Mouse (Mus musculus): Measurements from ENCODE around the gene Smc1a. TPM values are rescaled to one million over a fixed set of nuclear protein-coding genes. Genes with fewer than 3 reads are reported as not detected.
"Not testable (repeated sequence)": the region's sequence is repeated elsewhere in the genome, so short reads cannot be mapped to it uniquely, and the experiment has no call there.

The Smc1a gene
- polyA plus RNA-seq, 1 experiment from 2014 or later = 118 TPM

- Histone ChIP-seq H3K4me1 (no peaks in the 10 kb centered on the region), H3K4me2 (replicated peaks) (no peak overlapping the region), H3K9ac (replicated peaks) (no peak overlapping the region), H3K9me3 (no peaks in the 10 kb centered on the region), H3K36me3 (peaks cover 35% of the 10 kb centered on the region; the same call in 1 of the 2 replicates), H3K4me3 (no peak overlapping the region), H3K27me3 (peaks cover 46% of the 10 kb centered on the region), H3K27ac (replicated peaks) (no peak overlapping the region)
- ATAC-seq (ENCODE audit: low FRiP score, low read depth) = no peak
Observed at GRCm38 (mm10) chrX:152047230-152047629, 31.0 kb downstream of the Smc1a start.

GRCm38 (mm10) chrX:152052546-152052945 lies 36.3 kb downstream of the Smc1a start:
- Histone ChIP-seq H3K27ac (replicated peaks) (no peak overlapping the region), H3K36me3 (peaks cover 18% of the 10 kb centered on the region; the same call in 1 of the 2 replicates), H3K9ac (replicated peaks) (no peak overlapping the region), H3K4me2 (replicated peaks) (no peak overlapping the region), H3K27me3 (peaks cover 41% of the 10 kb centered on the region), H3K4me3 (no peak overlapping the region), H3K4me1 (no peaks in the 10 kb centered on the region), H3K9me3 (no peaks in the 10 kb centered on the region)
- ATAC-seq (ENCODE audit: low FRiP score, low read depth) = no peak
- 75% methylated on average over 3 of the region's 3 CpGs for WGBS

GRCm38 (mm10) chrX:152054094-152054493 lies 37.9 kb downstream of the Smc1a start:
- H3K27ac ChIP-seq (replicated peaks) = no peak overlapping the region
- no peaks in the 10 kb centered on the region for H3K4me1 ChIP-seq
- 71% methylated on average over 1 of the region's 1 CpGs for WGBS
- no peak overlapping the region for H3K9ac ChIP-seq (replicated peaks)
- H3K4me2 ChIP-seq (replicated peaks) = no peak overlapping the region
- ATAC-seq (ENCODE audit: low FRiP score, low read depth) = no peak
- peaks cover 23% of the 10 kb centered on the region; the same call in 1 of the 2 replicates for H3K36me3 ChIP-seq
- H3K27me3 ChIP-seq = peaks cover 42% of the 10 kb centered on the region
- no peak overlapping the region for H3K4me3 ChIP-seq
- H3K9me3 ChIP-seq = no peaks in the 10 kb centered on the region

GRCm38 (mm10) chrX:152065674-152066073 lies 49.4 kb downstream of the Smc1a start:
- Histone ChIP-seq H3K4me2 (replicated peaks) (no peak overlapping the region), H3K9ac (replicated peaks) (no peak overlapping the region)

GRCm38 (mm10) chrX:152067789-152068188 lies 51.6 kb downstream of the Smc1a start:
- H3K4me3 ChIP-seq = no peak overlapping the region
- 58% methylated on average over 1 of the region's 1 CpGs for WGBS
- H3K4me2 ChIP-seq (replicated peaks) = no peak overlapping the region
- no peak overlapping the region for H3K9ac ChIP-seq (replicated peaks)
- H3K27me3 ChIP-seq = peaks cover 64% of the 10 kb centered on the region
- no peak for ATAC-seq (ENCODE audit: low FRiP score, low read depth)
- no peaks in the 10 kb centered on the region for H3K9me3 ChIP-seq
- H3K36me3 ChIP-seq = no peaks in the 10 kb centered on the region
- H3K4me1 ChIP-seq = no peaks in the 10 kb centered on the region
- H3K27ac ChIP-seq (replicated peaks) = no peak overlapping the region

More at GRCm38 (mm10) chrX:152065674-152066073, 49.4 kb downstream of the Smc1a start:
- Histone ChIP-seq H3K36me3 (peaks cover 12% of the 10 kb centered on the region), H3K27me3 (peaks cover 81% of the 10 kb centered on the region), H3K4me3 (no peak overlapping the region), H3K27ac (replicated peaks) (no peak overlapping the region), H3K4me1 (no peaks in the 10 kb centered on the region), H3K9me3 (no peaks in the 10 kb centered on the region)
- ATAC-seq (ENCODE audit: low FRiP score, low read depth) = no peak
- WGBS = 85% methylated on average over 2 of the region's 2 CpGs

GRCm38 (mm10) chrX:152089832-152090614 lies 73.8 kb downstream of the Smc1a start:
- not testable (repeated sequence) for H3K9me3 ChIP-seq; H3K9ac ChIP-seq (replicated peaks); H3K4me2 ChIP-seq (replicated peaks); H3K4me1 ChIP-seq; H3K27ac ChIP-seq (replicated peaks); H3K36me3 ChIP-seq; H3K4me3 ChIP-seq
- ATAC-seq (ENCODE audit: low FRiP score, low read depth) = peak; percentile 70; the same call in 1 of the 2 replicates
- H3K27me3 ChIP-seq = peaks cover 63% of the 10 kb centered on the region
- 42% methylated on average over 7 of the region's 7 CpGs for WGBS

GRCm38 (mm10) chrX:152097572-152097971 lies 81.3 kb downstream of the Smc1a start:
- H3K4me3 ChIP-seq = no peak overlapping the region
- no peak overlapping the region for H3K27ac ChIP-seq (replicated peaks)
- no peaks in the 10 kb centered on the region for H3K36me3 ChIP-seq
- H3K4me1 ChIP-seq = no peaks in the 10 kb centered on the region
- H3K4me2 ChIP-seq (replicated peaks) = no peak overlapping the region
- ATAC-seq (ENCODE audit: low FRiP score, low read depth) = no peak
- H3K27me3 ChIP-seq = peaks cover 66% of the 10 kb centered on the region
- WGBS = 56% methylated on average over 1 of the region's 1 CpGs
- H3K9me3 ChIP-seq = no peaks in the 10 kb centered on the region
- no peak overlapping the region for H3K9ac ChIP-seq (replicated peaks)

Other genes with a start within 250 kb of the Smc1a start
- 79.4 and 86.2 TPM in 2 replicates for gene Huwe1, start 215.6 kb upstream of the Smc1a start, polyA plus RNA-seq (2016; fragmentation: Nextera tagmentation; extraction: Ambion mirVana)
- 129 and 132 TPM in 2 replicates for gene Hsd17b10, start 14.6 kb upstream of the Smc1a start, polyA plus RNA-seq (2016; fragmentation: Nextera tagmentation; extraction: Ambion mirVana)
- 4.8 and 5.3 TPM in 2 replicates for gene Ribc1, start 133 bp upstream of the Smc1a start, polyA plus RNA-seq (2016; fragmentation: Nextera tagmentation; extraction: Ambion mirVana)
- gene Iqsec2, start 127.8 kb downstream of the Smc1a start, polyA plus RNA-seq (2016; fragmentation: Nextera tagmentation; extraction: Ambion mirVana) = 1.0 and 2.4 TPM in 2 replicates
- gene Kdm5c, start 216.6 kb downstream of the Smc1a start, polyA plus RNA-seq (2016; fragmentation: Nextera tagmentation; extraction: Ambion mirVana) = 62.6 and 64.4 TPM in 2 replicates